Mouse (Mus musculus): ENCODE results near the gene Gm10644. TPM values are rescaled to one million over a fixed set of nuclear protein-coding genes. Genes with fewer than 3 reads are reported as not detected.

Gm10644 gene
- total and polyA plus RNA-seq, 2 experiments from 2014 or later = 0.56 to 1.7 TPM

- 90% methylated on average over 7 of the region's 7 CpGs for WGBS
- peaks cover 44% of the 10 kb centered on the region for H3K36me3 ChIP-seq (ENCODE audit: insufficient read depth, low read length)
- no peak for TF ChIP-seq CTCF (IDR thresholded peaks at IDR 0.05; ENCODE audit: low read depth)
These were observed 26.5 kb upstream of the Gm10644 start for GRCm38 (mm10) chr8:83981533-83981932.

GRCm38 (mm10) chr8:83980845-83981244 lies 25.8 kb upstream of the Gm10644 start:
- DNase-seq (ENCODE audit: low spot score) = no peak
- Histone ChIP-seq H3K4me1 (ENCODE audit: insufficient read depth, low read length) (peaks cover 6% of the 10 kb centered on the region; the same call in 1 of the 2 replicates), H3K9ac (replicated peaks; ENCODE audit: low read length) (no peak overlapping the region), H3K4me3 (ENCODE audit: low read length) (no peak overlapping the region), H3K36me3 (ENCODE audit: insufficient read depth, low read length) (peaks cover 37% of the 10 kb centered on the region), H3K9me3 (ENCODE audit: low read length) (no peaks in the 10 kb centered on the region), H3K27me3 (ENCODE audit: insufficient read depth, low read length) (no peaks in the 10 kb centered on the region), H3K4me2 (ENCODE audit: low read depth, low read length) (no peak overlapping the region), H3K27ac (no peak overlapping the region)
- 65% methylated on average over 8 of the region's 8 CpGs for WGBS
- TF ChIP-seq CTCF (IDR thresholded peaks at IDR 0.05; ENCODE audit: low read depth) = no peak
- ATAC-seq = no peak

More at GRCm38 (mm10) chr8:83981533-83981932, 26.5 kb upstream of the Gm10644 start:
- Histone ChIP-seq H3K27ac (no peak overlapping the region), H3K27me3 (ENCODE audit: insufficient read depth, low read length) (no peaks in the 10 kb centered on the region), H3K9ac (replicated peaks; ENCODE audit: low read length) (no peak overlapping the region), H3K4me3 (ENCODE audit: low read length) (no peak overlapping the region), H3K9me3 (ENCODE audit: low read length) (no peaks in the 10 kb centered on the region), H3K4me2 (ENCODE audit: low read depth, low read length) (no peak overlapping the region), H3K4me1 (ENCODE audit: insufficient read depth, low read length) (peaks cover 6% of the 10 kb centered on the region; the same call in 1 of the 2 replicates)
- ATAC-seq = no peak
- no peak for DNase-seq (ENCODE audit: low spot score)

GRCm38 (mm10) chr8:83980250-83980649 lies 25.2 kb upstream of the Gm10644 start:
- no peaks in the 10 kb centered on the region for H3K27me3 ChIP-seq (ENCODE audit: insufficient read depth, low read length)
- no peak for TF ChIP-seq CTCF (IDR thresholded peaks at IDR 0.05; ENCODE audit: low read depth)
- peaks cover 6% of the 10 kb centered on the region; the same call in 1 of the 2 replicates for H3K4me1 ChIP-seq (ENCODE audit: insufficient read depth, low read length)
- H3K27ac ChIP-seq = no peak overlapping the region
- H3K9me3 ChIP-seq (ENCODE audit: low read length) = no peaks in the 10 kb centered on the region
- no peak overlapping the region for H3K4me3 ChIP-seq (ENCODE audit: low read length)
- 63% methylated on average over 1 of the region's 1 CpGs for WGBS
- no peak for DNase-seq (ENCODE audit: low spot score)
- H3K9ac ChIP-seq (replicated peaks; ENCODE audit: low read length) = no peak overlapping the region
- H3K36me3 ChIP-seq (ENCODE audit: insufficient read depth, low read length) = peaks cover 34% of the 10 kb centered on the region
- no peak for ATAC-seq
- no peak overlapping the region for H3K4me2 ChIP-seq (ENCODE audit: low read depth, low read length)

GRCm38 (mm10) chr8:83978200-83978599 lies 23.2 kb upstream of the Gm10644 start:
- Histone ChIP-seq H3K27me3 (ENCODE audit: insufficient read depth, low read length) (no peaks in the 10 kb centered on the region), H3K9ac (replicated peaks; ENCODE audit: low read length) (no peak overlapping the region), H3K27ac (no peak overlapping the region), H3K36me3 (ENCODE audit: insufficient read depth, low read length) (peaks cover 19% of the 10 kb centered on the region), H3K4me2 (ENCODE audit: low read depth, low read length) (no peak overlapping the region), H3K4me1 (ENCODE audit: insufficient read depth, low read length) (peaks cover 19% of the 10 kb centered on the region), H3K4me3 (ENCODE audit: low read length) (no peak overlapping the region), H3K9me3 (ENCODE audit: low read length) (no peaks in the 10 kb centered on the region)
- no peak for TF ChIP-seq CTCF (IDR thresholded peaks at IDR 0.05; ENCODE audit: low read depth)
- ATAC-seq = no peak
- DNase-seq (ENCODE audit: low spot score) = no peak
- 69% methylated on average over 9 of the region's 9 CpGs for WGBS

GRCm38 (mm10) chr8:83977646-83978045 lies 22.6 kb upstream of the Gm10644 start:
- Histone ChIP-seq H3K9me3 (ENCODE audit: low read length) (no peaks in the 10 kb centered on the region), H3K4me1 (ENCODE audit: insufficient read depth, low read length) (peaks cover 19% of the 10 kb centered on the region), H3K27ac (no peak overlapping the region), H3K36me3 (ENCODE audit: insufficient read depth, low read length) (peaks cover 19% of the 10 kb centered on the region), H3K9ac (replicated peaks; ENCODE audit: low read length) (0 out of 2 replicates have a peak overlapping the region, but pooled peaks have one; percentile 9), H3K27me3 (ENCODE audit: insufficient read depth, low read length) (no peaks in the 10 kb centered on the region), H3K4me3 (ENCODE audit: low read length) (no peak overlapping the region), H3K4me2 (ENCODE audit: low read depth, low read length) (peak overlapping the region; percentile 10; the same call in 1 of the 2 replicates)
- 47% methylated on average over 6 of the region's 6 CpGs for WGBS
- ATAC-seq (no peak), DNase-seq (ENCODE audit: low spot score) (no peak)
- no peak for TF ChIP-seq CTCF (IDR thresholded peaks at IDR 0.05; ENCODE audit: low read depth)

GRCm38 (mm10) chr8:83976779-83977350 lies 21.9 kb upstream of the Gm10644 start:
- Histone ChIP-seq H3K4me2 (ENCODE audit: low read depth, low read length) (no peak overlapping the region), H3K27me3 (ENCODE audit: insufficient read depth, low read length) (no peaks in the 10 kb centered on the region), H3K4me3 (ENCODE audit: low read length) (no peak overlapping the region), H3K36me3 (ENCODE audit: insufficient read depth, low read length) (peaks cover 15% of the 10 kb centered on the region), H3K9ac (replicated peaks; ENCODE audit: low read length) (0 out of 2 replicates have a peak overlapping the region, but pooled peaks have one; percentile 9), H3K4me1 (ENCODE audit: insufficient read depth, low read length) (peaks cover 20% of the 10 kb centered on the region), H3K27ac (no peak overlapping the region), H3K9me3 (ENCODE audit: low read length) (no peaks in the 10 kb centered on the region)
- no peak; the same call in 1 of the 2 replicates for TF ChIP-seq CTCF (IDR thresholded peaks at IDR 0.05; ENCODE audit: low read depth)
- 69% methylated on average over 5 of the region's 5 CpGs for WGBS
- no peak for ATAC-seq
- no peak for DNase-seq (ENCODE audit: low spot score)

GRCm38 (mm10) chr8:83976101-83976630 lies 21.2 kb upstream of the Gm10644 start:
- no peaks in the 10 kb centered on the region for H3K27me3 ChIP-seq (ENCODE audit: insufficient read depth, low read length)
- no peak for ATAC-seq
- TF ChIP-seq CTCF (IDR thresholded peaks at IDR 0.05; ENCODE audit: low read depth) = peak; percentile 38; the same call in 1 of the 2 replicates
- DNase-seq (ENCODE audit: low spot score) = no peak
- H3K4me3 ChIP-seq (ENCODE audit: low read length) = no peak overlapping the region
- H3K9me3 ChIP-seq (ENCODE audit: low read length) = no peaks in the 10 kb centered on the region
- no peak overlapping the region for H3K9ac ChIP-seq (replicated peaks; ENCODE audit: low read length)
- WGBS = 83% methylated on average over 4 of the region's 4 CpGs
- H3K4me2 ChIP-seq (ENCODE audit: low read depth, low read length) = no peak overlapping the region
- peaks cover 24% of the 10 kb centered on the region for H3K4me1 ChIP-seq (ENCODE audit: insufficient read depth, low read length)
- H3K27ac ChIP-seq = no peak overlapping the region
- H3K36me3 ChIP-seq (ENCODE audit: insufficient read depth, low read length) = peaks cover 8% of the 10 kb centered on the region

Data from hindbrain, postnatal 0 days (tissue).